ENCODE assay signal across 8 mouse cellular contexts in the genomic region with DNA sequence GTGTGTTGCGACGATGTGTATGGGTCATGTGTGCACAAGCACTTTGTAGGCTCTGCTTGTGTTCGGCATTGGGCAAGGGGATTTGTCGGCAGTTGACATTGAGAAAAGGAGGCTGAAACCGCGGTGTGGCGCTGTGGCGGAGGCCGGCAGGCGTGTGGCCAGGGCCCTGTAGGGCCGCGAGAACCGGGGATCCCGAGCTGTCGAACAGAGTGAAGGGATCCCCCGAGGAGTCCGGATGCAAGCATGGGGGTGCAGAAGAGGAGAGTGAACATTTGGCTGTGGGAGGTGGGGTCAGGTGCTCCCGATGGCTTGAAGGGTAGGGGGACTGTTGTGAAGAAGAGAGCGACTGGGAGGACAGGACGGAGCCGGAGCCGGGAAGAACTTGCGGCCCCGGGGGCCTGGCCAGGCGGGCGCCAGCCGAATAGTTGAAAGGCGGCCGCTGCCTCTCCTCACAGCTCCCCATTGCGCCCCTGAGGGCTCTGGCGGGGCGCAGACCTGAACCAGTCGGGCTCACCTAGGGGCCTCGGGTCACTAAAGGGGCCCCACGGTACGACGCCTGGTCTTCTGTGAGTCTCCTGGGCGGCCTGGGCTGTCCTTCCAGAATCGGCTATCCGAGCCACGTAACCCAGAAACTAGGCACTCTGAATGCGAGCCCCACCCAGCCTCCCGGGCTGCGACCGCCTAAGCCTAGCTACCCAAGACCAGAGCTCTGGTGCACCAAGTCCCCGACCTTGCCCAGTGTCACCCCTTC. TPM values are rescaled to one million over a fixed set of nuclear protein-coding genes. Genes with fewer than 3 reads are reported as not detected.
DNase-seq lines count a peak whose midpoint lies in the region; ATAC-seq and TF ChIP-seq lines count a peak whose summit lies in the region.

No protein-coding gene starts in this region.

- no peak for TF ChIP-seq POLR2A in thymus, adult 2 months (IDR thresholded peaks at IDR 0.05; ENCODE audit: control insufficient read depth, extremely low read depth, insufficient read depth, low read length, poor library complexity)

- no peak for TF ChIP-seq EP300 in lung, postnatal 0 days (IDR thresholded peaks at IDR 0.05)

- 1% methylated on average over 45 of the region's 46 CpGs for WGBS in forebrain, embryonic 16.5 days
- under 1% methylated on average over 44 of the region's 46 CpGs for WGBS in hindbrain, embryonic 11.5 days
- 2% methylated on average over 40 of the region's 46 CpGs for WGBS in lung, postnatal 0 days
- 8% methylated on average over 45 of the region's 46 CpGs for WGBS in thymus, adult 2 months

- peak; percentile 36; the same call in 1 of the 2 replicates for ATAC-seq in forebrain, embryonic 16.5 days
- ATAC-seq in hindbrain, embryonic 11.5 days (ENCODE audit: low FRiP score), result peak; percentile 62
- peak; percentile 55 for ATAC-seq in lung, postnatal 0 days

- peak; percentile 64 for TF ChIP-seq CTCF in lung, postnatal 0 days (IDR thresholded peaks at IDR 0.05)
- no peak for TF ChIP-seq CTCF in thymus, adult 2 months (IDR thresholded peaks at IDR 0.05; ENCODE audit: borderline replicate concordance, control insufficient read depth, extremely low read depth, insufficient read depth, low read length, poor library complexity)

- peaks cover 0 to 5% of the 10 kb centered on the region in 2 experiments; a peak in 2 of 4 replicates for H3K4me1 ChIP-seq in ES-E14 (ENCODE audit: control insufficient read depth in 2 of 2, insufficient read depth in 2 of 2, low read length in 2 of 2, poor library complexity in 1 of 2)
- peaks cover 4% of the 10 kb centered on the region; the same call in 1 of the 2 replicates for H3K4me1 ChIP-seq in forebrain, embryonic 16.5 days (replicated peaks; ENCODE audit: control insufficient read depth, insufficient read depth, low read length)
- H3K4me1 ChIP-seq in hindbrain, embryonic 11.5 days (replicated peaks; ENCODE audit: control insufficient read depth, insufficient read depth, low read length), result no peaks in the 10 kb centered on the region; the same call in none of the 2 replicates
- H3K4me1 ChIP-seq in lung, postnatal 0 days (ENCODE audit: insufficient read depth, low read depth, low read length), result no peaks in the 10 kb centered on the region
- no peaks in the 10 kb centered on the region for H3K4me1 ChIP-seq in thymus, adult 2 months (replicated peaks; ENCODE audit: control insufficient read depth, insufficient read depth, low read length)

- H3K9me3 ChIP-seq in ES-E14 (ENCODE audit: control insufficient read depth, insufficient read depth, low read depth, low read length), result no peaks in the 10 kb centered on the region
- H3K9me3 ChIP-seq in forebrain, embryonic 16.5 days (ENCODE audit: control insufficient read depth, low read length), result no peaks in the 10 kb centered on the region
- no peaks in the 10 kb centered on the region for H3K9me3 ChIP-seq in hindbrain, embryonic 11.5 days (ENCODE audit: control insufficient read depth, low read length)
- no peaks in the 10 kb centered on the region for H3K9me3 ChIP-seq in lung, postnatal 0 days (ENCODE audit: low read length)

- H3K27me3 ChIP-seq in forebrain, embryonic 16.5 days (replicated peaks; ENCODE audit: control insufficient read depth, insufficient read depth, low read length), result peaks cover 79% of the 10 kb centered on the region
- peaks cover 60% of the 10 kb centered on the region for H3K27me3 ChIP-seq in hindbrain, embryonic 11.5 days (ENCODE audit: control insufficient read depth, insufficient read depth, low read length)
- H3K27me3 ChIP-seq in lung, postnatal 0 days (replicated peaks; ENCODE audit: insufficient read depth, low read length), result peaks cover 62% of the 10 kb centered on the region
- peaks cover 5% of the 10 kb centered on the region for H3K27me3 ChIP-seq in thymus, adult 2 months (ENCODE audit: control insufficient read depth, insufficient read depth, low read length)

- peak overlapping the region; percentile 24 to 29; a peak in 2 of 4 replicates for H3K4me3 ChIP-seq in ES-E14 (ENCODE audit: insufficient read depth in 1 of 2, low read depth in 1 of 2, low read length in 2 of 2, poor library complexity in 1 of 2, severe bottlenecking in 1 of 2)
- no peak overlapping the region for H3K4me3 ChIP-seq in forebrain, embryonic 16.5 days (replicated peaks; ENCODE audit: low read length)
- H3K4me3 ChIP-seq in hindbrain, embryonic 11.5 days (ENCODE audit: low read depth, low read length), result peak overlapping the region; percentile 24
- peak overlapping the region; percentile 12; the same call in 1 of the 2 replicates for H3K4me3 ChIP-seq in lung, postnatal 0 days (ENCODE audit: low read depth, low read length)
- no peak overlapping the region for H3K4me3 ChIP-seq in thymus, adult 2 months (ENCODE audit: control insufficient read depth, insufficient read depth, low read length)

- DNase-seq in adrenal gland, adult 18-20 months (ENCODE audit: low spot score in 2 of 2), result peak; percentile 32 to 49
- no peak for DNase-seq in adrenal gland, adult 8-10 months
- DNase-seq in ES-E14 (ENCODE audit: low read depth, low spot score), result no peak
- peak; percentile 79 for DNase-seq in hindbrain, embryonic 11.5 days (ENCODE audit: low spot score)
- DNase-seq in lung, postnatal 0 days (ENCODE audit: low spot score), result peak; percentile 30
- DNase-seq in thymus, adult 2 months, result no peak
- DNase-seq in cerebellum, postnatal 36 days, result no peak

- H3K27ac ChIP-seq in ES-E14 (ENCODE audit: insufficient read depth, low read depth, low read length, poor library complexity, severe bottlenecking), result no peak overlapping the region
- no peak overlapping the region for H3K27ac ChIP-seq in forebrain, embryonic 16.5 days (ENCODE audit: low read length)
- no peak overlapping the region for H3K27ac ChIP-seq in hindbrain, embryonic 11.5 days (ENCODE audit: low read depth, low read length)
- no peak overlapping the region for H3K27ac ChIP-seq in lung, postnatal 0 days (ENCODE audit: low read length)
- H3K27ac ChIP-seq in thymus, adult 2 months (ENCODE audit: control insufficient read depth, insufficient read depth, low read length), result no peak overlapping the region

- no peak overlapping the region for H3K9ac ChIP-seq in ES-E14 (ENCODE audit: insufficient read depth, low read depth, low read length, poor library complexity, severe bottlenecking)
- no peak overlapping the region for H3K9ac ChIP-seq in forebrain, embryonic 16.5 days (replicated peaks; ENCODE audit: low read depth, low read length)
- H3K9ac ChIP-seq in hindbrain, embryonic 11.5 days (ENCODE audit: low read depth, low read length), result peak overlapping the region; percentile 21; the same call in 1 of the 2 replicates
- no peak overlapping the region for H3K9ac ChIP-seq in lung, postnatal 0 days (replicated peaks; ENCODE audit: low read depth)

- in situ Hi-C loops in ES-E14 (cut with MboI; ENCODE audit: low sequenced_read_pairs in 2 of 2, unreplicated experiment in 2 of 2), result loop anchor here in 1 of 2 experiments (5.0 to 10.0 kb wide), 2 partner anchors 275 to 458 kb away; a partner anchor contains a TSS

- H3K4me2 ChIP-seq in forebrain, embryonic 16.5 days (ENCODE audit: low read length), result no peak overlapping the region
- peak overlapping the region; percentile 41 for H3K4me2 ChIP-seq in hindbrain, embryonic 11.5 days (replicated peaks; ENCODE audit: low read depth, low read length)
- 0 out of 2 replicates have a peak overlapping the region, but pooled peaks have one; percentile 5 for H3K4me2 ChIP-seq in lung, postnatal 0 days (replicated peaks; ENCODE audit: low read depth, low read length)

- no peaks in the 10 kb centered on the region for H3K36me3 ChIP-seq in ES-E14 (ENCODE audit: control insufficient read depth, insufficient read depth, low read length, poor library complexity, severe bottlenecking)
- H3K36me3 ChIP-seq in forebrain, embryonic 16.5 days (ENCODE audit: control insufficient read depth, insufficient read depth), result no peaks in the 10 kb centered on the region
- no peaks in the 10 kb centered on the region for H3K36me3 ChIP-seq in hindbrain, embryonic 11.5 days (ENCODE audit: control insufficient read depth, insufficient read depth, low read length)
- no peaks in the 10 kb centered on the region for H3K36me3 ChIP-seq in lung, postnatal 0 days (ENCODE audit: insufficient read depth, low read length)
- no peaks in the 10 kb centered on the region for H3K36me3 ChIP-seq in thymus, adult 2 months (ENCODE audit: control insufficient read depth, insufficient read depth, low read length)

TF ChIP-seq in ES-E14, 5 proteins besides CTCF, POLR2A, EP300 and RAD21:
- peak; percentile 56; the same call in 1 of the 2 replicates for TF ChIP-seq CHD2 (IDR thresholded peaks at IDR 0.05; ENCODE audit: low read depth, low read length)
- TF ChIP-seq HCFC1 (IDR thresholded peaks at IDR 0.05; ENCODE audit: borderline replicate concordance, insufficient read depth, low read length), result no peak
- no peak for TF ChIP-seq MAFK (IDR thresholded peaks at IDR 0.05; ENCODE audit: insufficient read depth, low read depth, low read length)
- TF ChIP-seq ZC3H11A (IDR thresholded peaks at IDR 0.05; ENCODE audit: borderline replicate concordance, low read depth, low read length), result no peak

RNA-seq across cellular contexts. Expression of a gene that starts 7.3 kb away (rescaled TPM):
- 1 to 10 TPM; 1.1 to 2.1 TPM for total RNA-seq in adrenal gland, adult 18-20 months (2021)
- total RNA-seq in adrenal gland, adult 8-10 months (2022), result 1 to 10 TPM; 1.2 to 3.7 (median 2.3) TPM
- 0.48 and 2.1 TPM in 2 replicates for total RNA-seq in ES-E14 (2012; rRNA removed)
- 11.4 and 16.8 TPM in 2 replicates for polyA plus RNA-seq in forebrain, embryonic 16.5 days (2015; fragmentation: Nextera tagmentation; extraction: Ambion mirVana)
- polyA plus RNA-seq in hindbrain, embryonic 11.5 days (2014; fragmentation: Nextera tagmentation; extraction: Ambion mirVana), result 103 and 121 TPM in 2 replicates
- polyA plus RNA-seq in lung, postnatal 0 days (2015; fragmentation: Nextera tagmentation; extraction: Ambion mirVana), result 2.2 and 3.4 TPM in 2 replicates
- polyA plus RNA-seq in thymus, adult 2 months (2012; rRNA removed), result 2.7 and 4.0 TPM in 2 replicates

Comparison
In these comparisons a context has a peak if more than half of its experiments do, and no peak if none do; other contexts are left out.
1. DNase-seq: peak in adrenal gland, adult 18-20 months (2 of 2), hindbrain, embryonic 11.5 days (single experiment) and lung, postnatal 0 days (single experiment); none in adrenal gland, adult 8-10 months (single experiment), ES-E14 (single experiment), thymus, adult 2 months (single experiment) and cerebellum, postnatal 36 days (0 of 2).
2. H3K4me3 ChIP-seq: peak in ES-E14 (2 of 2), hindbrain, embryonic 11.5 days (single experiment) and lung, postnatal 0 days (single experiment); none in forebrain, embryonic 16.5 days (single experiment) and thymus, adult 2 months (single experiment).
3. Peak in every context shown above with its lines, with median percentiles within 50 percentile points of each other: ATAC-seq.